12 mouse cellular contexts compared by ENCODE assay signal in the genomic region with DNA sequence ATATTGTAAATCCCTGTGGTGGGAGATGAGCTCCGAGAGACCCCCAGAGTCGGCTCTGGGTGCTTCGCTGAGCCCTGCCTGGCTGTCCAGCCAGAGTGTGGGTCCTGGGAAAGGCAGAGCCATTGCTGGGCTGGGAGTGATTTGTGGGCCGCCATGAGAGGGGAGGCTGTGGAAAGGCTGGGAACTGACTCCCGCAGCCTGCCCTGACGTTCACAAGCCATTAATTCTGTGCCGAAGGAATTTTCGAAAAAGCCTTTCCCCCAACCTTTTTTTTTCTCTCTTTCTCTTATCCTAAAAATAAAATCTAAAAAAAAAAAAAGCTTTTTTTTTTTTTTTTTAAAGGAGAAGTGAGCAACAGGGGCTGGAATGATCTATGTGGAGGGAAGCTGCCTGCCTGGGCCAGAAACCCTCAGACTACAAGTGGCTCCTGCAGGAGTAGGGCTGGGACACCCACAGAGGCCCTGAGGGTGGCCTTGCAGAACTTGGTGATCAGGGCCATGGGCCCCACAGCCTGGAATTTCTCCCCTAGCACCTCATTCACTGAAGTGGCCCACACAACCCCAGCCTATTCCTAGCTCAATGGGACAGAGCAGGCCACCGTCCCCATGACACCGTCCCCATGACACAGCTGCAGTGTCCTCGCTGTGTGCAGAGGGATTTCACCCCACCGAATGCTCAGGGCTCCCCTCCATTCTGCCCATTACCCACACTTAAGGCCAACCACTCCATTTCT. TPM values are rescaled to one million over a fixed set of nuclear protein-coding genes. Genes with fewer than 3 reads are reported as not detected.
DNase-seq lines count a peak whose midpoint lies in the region; ATAC-seq lines count a peak whose summit lies in the region.
"Had no signal": no experiment of that assay in that cellular context is flagged by ENCODE, and none has a peak within 500 bp of the region (broad histone marks: within the 10 kb centered on the region; RNA-seq: fewer than 3 reads in every experiment).

No protein-coding gene starts in this region.

- H3K9ac ChIP-seq in kidney, embryonic 15.5 days = 0 out of 2 replicates have a peak overlapping the region, but pooled peaks have one; percentile 5
- no peak overlapping the region for H3K9ac ChIP-seq in intestine, embryonic 15.5 days
- H3K9ac ChIP-seq in hindbrain, embryonic 16.5 days (ENCODE audit: low read depth, low read length) = no peak overlapping the region
- H3K9ac ChIP-seq: liver, postnatal 0 days had no signal

- peak overlapping the region; percentile 91 for H3K27ac ChIP-seq in kidney, embryonic 15.5 days
- H3K27ac ChIP-seq in intestine, embryonic 15.5 days = peak overlapping the region; percentile 71
- H3K27ac ChIP-seq in hindbrain, embryonic 16.5 days (ENCODE audit: low read depth, low read length) = no peak overlapping the region

- DNase-seq in adrenal gland, adult (ENCODE audit: inconsistent age in 2 of 2, low spot score in 1 of 2) = peak; percentile 61 to 78
- no peak for DNase-seq in adrenal gland, adult 18-20 months (ENCODE audit: low spot score in 2 of 2)
- DNase-seq in kidney, adult 11 months = no peak
- peak; percentile 34 for DNase-seq in mesoderm, embryonic 11.5 days (ENCODE audit: low read depth, low spot score)
- DNase-seq in cerebellum, adult 9-10 months = no peak
- DNase-seq: liver, postnatal 0 days had no signal

- ATAC-seq in kidney, embryonic 15.5 days (replicated peaks; ENCODE audit: low FRiP score) = 0 out of 2 replicates have a peak, but pooled peaks have one; percentile 45
- ATAC-seq in intestine, embryonic 15.5 days = no peak
- no peak for ATAC-seq in hindbrain, embryonic 16.5 days
- ATAC-seq: liver, postnatal 0 days had no signal

- H3K36me3 ChIP-seq in kidney, embryonic 15.5 days = peaks cover 17% of the 10 kb centered on the region; the same call in 1 of the 2 replicates
- no peaks in the 10 kb centered on the region for H3K36me3 ChIP-seq in intestine, embryonic 15.5 days
- no peaks in the 10 kb centered on the region for H3K36me3 ChIP-seq in hindbrain, embryonic 16.5 days (ENCODE audit: control insufficient read depth, insufficient read depth, low read length)

- H3K9me3 ChIP-seq in kidney, embryonic 15.5 days (replicated peaks) = no peaks in the 10 kb centered on the region
- H3K9me3 ChIP-seq in intestine, embryonic 15.5 days = no peaks in the 10 kb centered on the region
- H3K9me3 ChIP-seq in hindbrain, embryonic 16.5 days (ENCODE audit: control insufficient read depth, low read length) = no peaks in the 10 kb centered on the region

- H3K4me1 ChIP-seq in kidney, embryonic 15.5 days = peaks cover 87% of the 10 kb centered on the region
- H3K4me1 ChIP-seq in intestine, embryonic 15.5 days (replicated peaks) = peaks cover 53% of the 10 kb centered on the region
- H3K4me1 ChIP-seq in hindbrain, embryonic 16.5 days (ENCODE audit: control insufficient read depth, insufficient read depth, low read depth, low read length) = peaks cover 21% of the 10 kb centered on the region

- H3K4me3 ChIP-seq in kidney, embryonic 15.5 days (replicated peaks) = 0 out of 2 replicates have a peak overlapping the region, but pooled peaks have one; percentile 5
- no peak overlapping the region for H3K4me3 ChIP-seq in intestine, embryonic 15.5 days (replicated peaks)
- H3K4me3 ChIP-seq in hindbrain, embryonic 16.5 days (ENCODE audit: low read length) = no peak overlapping the region

- H3K27me3 ChIP-seq in kidney, embryonic 15.5 days = no peaks in the 10 kb centered on the region
- no peaks in the 10 kb centered on the region for H3K27me3 ChIP-seq in intestine, embryonic 15.5 days (replicated peaks)
- H3K27me3 ChIP-seq in hindbrain, embryonic 16.5 days (replicated peaks; ENCODE audit: control insufficient read depth, insufficient read depth, low read length) = no peaks in the 10 kb centered on the region

- 21% methylated on average over 12 of the region's 12 CpGs for WGBS in kidney, embryonic 15.5 days
- 47% methylated on average over 12 of the region's 12 CpGs for WGBS in intestine, embryonic 15.5 days
- WGBS in hindbrain, embryonic 16.5 days = 55% methylated on average over 12 of the region's 12 CpGs

- H3K4me2 ChIP-seq in kidney, embryonic 15.5 days = peak overlapping the region; percentile 43
- peak overlapping the region; percentile 24; the same call in 1 of the 2 replicates for H3K4me2 ChIP-seq in intestine, embryonic 15.5 days (replicated peaks)
- H3K4me2 ChIP-seq in hindbrain, embryonic 16.5 days (ENCODE audit: low read length) = no peak overlapping the region

RNA-seq across cellular contexts. Expression of gene Plxnd1, which starts 11.3 kb away (rescaled TPM):
- 100 to 1,000 TPM; 116 to 135 TPM for total RNA-seq in adrenal gland, adult 18-20 months (2021)
- polyA plus RNA-seq in kidney, embryonic 15.5 days (2015; fragmentation: Nextera tagmentation; extraction: Ambion mirVana) = 47.3 and 52.7 TPM in 2 replicates
- polyA plus RNA-seq in intestine, embryonic 15.5 days (2015; fragmentation: Nextera tagmentation; extraction: Ambion mirVana) = 26.6 and 28.9 TPM in 2 replicates
- 8.5 and 10.5 TPM in 2 replicates for polyA plus RNA-seq in hindbrain, embryonic 16.5 days (2015; fragmentation: Nextera tagmentation; extraction: Ambion mirVana)

RNA-seq across cellular contexts. Expression of gene H1foo, which starts 38.7 kb away (rescaled TPM):
- not detected for total RNA-seq in adrenal gland, adult 18-20 months (2021)
- polyA plus RNA-seq in kidney, embryonic 15.5 days (2015; fragmentation: Nextera tagmentation; extraction: Ambion mirVana) = not detected in 2 replicates
- not detected in 2 replicates for polyA plus RNA-seq in intestine, embryonic 15.5 days (2015; fragmentation: Nextera tagmentation; extraction: Ambion mirVana)
- polyA plus RNA-seq in hindbrain, embryonic 16.5 days (2015; fragmentation: Nextera tagmentation; extraction: Ambion mirVana) = not detected in 2 replicates
- total RNA-seq: gastrocnemius, adult 18-20 months; layer of hippocampus, adult 18-20 months had no signal
- polyA plus RNA-seq: brain, embryonic 14.5 days; liver, postnatal 0 days had no signal

RNA-seq across cellular contexts. Expression of gene Rho, which starts 51.9 kb away (rescaled TPM):
- under 1 TPM; 0.26 to 0.40 TPM for total RNA-seq in adrenal gland, adult 18-20 months (2021)
- polyA plus RNA-seq in kidney, embryonic 15.5 days (2015; fragmentation: Nextera tagmentation; extraction: Ambion mirVana) = 0.10 and 0.14 TPM in 2 replicates
- 0.05 TPM in 1 of 2 replicates, not detected in the other for polyA plus RNA-seq in intestine, embryonic 15.5 days (2015; fragmentation: Nextera tagmentation; extraction: Ambion mirVana)
- polyA plus RNA-seq in hindbrain, embryonic 16.5 days (2015; fragmentation: Nextera tagmentation; extraction: Ambion mirVana) = 0.35 and 0.50 TPM in 2 replicates
- polyA plus RNA-seq: liver, postnatal 0 days had no signal

Comparison
In these comparisons a context has a peak if more than half of its experiments do, and no peak if none do; other contexts are left out.
1. DNase-seq: peak in adrenal gland, adult (2 of 2) and mesoderm, embryonic 11.5 days (single experiment); none in adrenal gland, adult 18-20 months (0 of 2), kidney, adult 11 months (single experiment) and cerebellum, adult 9-10 months (single experiment).